Mouse (Mus musculus) WW6 (cell line): ENCODE measurements around the gene C2cd5.

Experiments used
- DNase-seq: peaks from one replicate; pipeline ENCODE4 v3.0.0-alpha.2; 2013; ENCODE audit warnings: low read depth, low spot score

Gene C2cd5

DNA sequence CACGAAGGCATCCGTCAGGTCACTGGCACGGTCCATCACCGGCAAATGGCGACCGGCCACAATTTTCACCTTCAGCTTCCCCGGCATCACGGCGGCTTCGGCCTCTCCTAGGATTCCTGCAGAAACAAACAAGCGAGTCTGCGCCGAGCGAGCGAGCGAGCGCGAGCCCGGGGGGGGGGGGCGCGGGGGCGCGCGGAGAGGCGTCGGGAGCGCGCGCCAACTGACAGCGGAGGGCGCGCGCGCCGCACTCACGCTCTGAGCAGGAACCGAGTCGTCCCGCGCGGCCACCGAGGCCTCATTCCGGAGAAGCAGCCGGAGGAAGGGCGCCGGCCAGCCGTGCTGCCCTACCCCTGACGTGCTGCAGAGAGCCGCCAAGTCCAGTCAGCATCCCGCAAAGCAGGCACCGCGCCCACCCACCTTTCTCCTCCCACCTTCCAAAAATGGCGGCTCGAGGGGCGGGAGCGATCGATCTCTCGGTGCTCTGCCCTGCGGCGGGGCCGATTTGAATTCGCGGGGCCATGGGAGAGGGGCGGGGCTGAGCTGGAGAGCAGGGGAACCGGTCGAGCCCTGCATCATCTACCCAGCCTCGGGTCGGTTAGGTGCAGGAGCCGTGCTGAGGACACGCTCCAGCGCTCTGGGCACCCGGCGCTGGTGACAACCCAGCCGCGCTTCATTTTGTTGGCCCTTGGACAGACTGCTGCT, at the start of gene C2cd5:
Gene C2cd5, minus strand, starts transcription at position 461 of the 702 bp plus-strand sequence.
- DNase-seq, result peak; percentile 97

- DNase-seq, result no peak
Measured at GRCm38 (mm10) chr6:143148868-143149267, 48.9 kb upstream of the C2cd5 start.

DNA sequence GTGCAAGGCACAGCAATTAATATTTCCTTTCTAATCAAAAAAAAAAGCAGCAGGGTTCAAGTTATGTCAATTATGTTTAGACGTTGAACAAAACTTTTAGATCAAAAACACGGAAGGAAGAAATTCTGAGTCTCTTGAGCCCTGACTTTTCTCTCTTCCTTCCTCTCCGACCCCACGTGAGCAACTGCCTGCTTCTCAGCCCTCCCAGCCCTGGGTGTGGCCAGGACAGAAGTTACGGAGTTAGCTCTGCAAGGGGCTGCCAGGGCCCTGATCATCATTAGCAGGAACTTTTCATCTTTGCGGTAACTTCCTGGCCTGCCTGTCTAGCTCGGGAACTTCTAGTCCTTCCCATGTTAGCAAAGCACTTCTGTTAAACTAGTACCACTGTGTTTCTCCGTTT, 46.8 kb upstream of the C2cd5 start:
- DNase-seq, result no peak

GRCm38 (mm10) chr6:143145051-143145450, 45.1 kb upstream of the C2cd5 start:
- no peak for DNase-seq

- no peak for DNase-seq
Measured at GRCm38 (mm10) chr6:143144556-143144955, 44.6 kb upstream of the C2cd5 start.

- DNase-seq, result no peak
Measured at GRCm38 (mm10) chr6:143143775-143144273, 43.9 kb upstream of the C2cd5 start.

DNA sequence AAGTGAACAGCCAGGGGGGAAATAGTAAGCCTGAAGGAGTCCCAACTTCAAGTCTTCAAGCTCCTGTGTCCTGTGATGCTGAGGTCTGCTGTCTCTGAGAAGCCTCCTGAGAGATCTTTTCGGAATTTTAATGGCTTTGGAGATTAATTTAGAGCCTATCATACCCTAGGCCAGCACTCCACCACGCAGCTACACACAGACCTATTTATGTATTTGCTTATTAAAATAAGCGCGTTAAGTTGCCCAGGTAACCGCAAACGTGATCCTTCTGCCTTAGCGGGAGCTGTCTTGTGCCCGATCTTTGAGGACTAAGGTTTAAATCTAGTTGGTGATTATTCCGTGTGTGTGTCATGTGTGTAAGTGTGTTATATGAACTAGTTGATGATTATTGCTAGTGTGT, 43.4 kb upstream of the C2cd5 start:
- DNase-seq, result no peak

- DNase-seq, result no peak
Measured at GRCm38 (mm10) chr6:143142861-143143260, 42.9 kb upstream of the C2cd5 start.

- peak; percentile 92 for DNase-seq
Measured at GRCm38 (mm10) chr6:143141624-143142592, 42.0 kb upstream of the C2cd5 start.

DNA sequence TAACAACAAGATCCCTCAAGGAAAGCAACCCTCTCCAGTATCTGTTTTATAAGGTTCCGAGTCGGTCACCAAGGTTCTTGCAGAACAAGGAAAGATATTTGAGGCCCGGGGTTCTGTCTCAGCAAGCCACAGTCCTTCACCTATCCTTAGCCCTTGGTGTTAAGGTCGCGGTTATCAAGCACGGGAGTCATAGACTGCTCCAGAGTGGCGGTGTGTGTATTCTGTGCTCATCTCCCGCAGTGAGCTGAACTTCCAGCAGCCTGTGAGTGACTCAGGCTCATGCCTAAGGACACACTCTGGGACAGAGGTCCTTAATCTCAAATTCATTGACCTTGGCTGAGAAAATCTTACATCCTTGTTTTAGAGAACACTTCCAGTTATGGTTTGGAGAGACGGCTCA, 40.9 kb upstream of the C2cd5 start:
- DNase-seq, result peak; percentile 69

GRCm38 (mm10) chr6:143139417-143139816, 39.5 kb upstream of the C2cd5 start:
- DNase-seq, result no peak

GRCm38 (mm10) chr6:143137341-143137740, 37.4 kb upstream of the C2cd5 start:
- DNase-seq, result no peak

GRCm38 (mm10) chr6:143136688-143137087, 36.7 kb upstream of the C2cd5 start:
- no peak for DNase-seq

GRCm38 (mm10) chr6:143135097-143135496, 35.2 kb upstream of the C2cd5 start:
- no peak for DNase-seq

DNA sequence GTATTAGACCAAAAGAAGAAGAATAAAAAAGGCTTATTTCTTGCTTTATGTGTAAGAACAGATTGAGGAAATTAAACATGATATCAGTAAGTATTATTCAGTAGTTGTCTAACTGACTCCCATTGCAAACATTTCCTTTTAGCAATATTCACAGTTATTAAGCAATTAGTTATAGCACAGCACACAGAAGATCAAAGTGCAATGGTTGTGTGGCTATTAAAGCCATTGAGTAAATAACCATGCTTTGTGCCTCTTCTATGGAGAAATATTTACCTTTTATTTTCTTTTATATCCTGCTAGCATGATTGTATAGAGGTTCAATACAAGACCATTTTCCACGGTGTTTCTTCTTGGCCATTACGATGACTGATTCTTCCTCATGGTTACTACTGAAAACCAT, 33.2 kb upstream of the C2cd5 start:
- no peak for DNase-seq

- DNase-seq, result no peak
Measured at GRCm38 (mm10) chr6:143131895-143132652, 32.1 kb upstream of the C2cd5 start.

DNA sequence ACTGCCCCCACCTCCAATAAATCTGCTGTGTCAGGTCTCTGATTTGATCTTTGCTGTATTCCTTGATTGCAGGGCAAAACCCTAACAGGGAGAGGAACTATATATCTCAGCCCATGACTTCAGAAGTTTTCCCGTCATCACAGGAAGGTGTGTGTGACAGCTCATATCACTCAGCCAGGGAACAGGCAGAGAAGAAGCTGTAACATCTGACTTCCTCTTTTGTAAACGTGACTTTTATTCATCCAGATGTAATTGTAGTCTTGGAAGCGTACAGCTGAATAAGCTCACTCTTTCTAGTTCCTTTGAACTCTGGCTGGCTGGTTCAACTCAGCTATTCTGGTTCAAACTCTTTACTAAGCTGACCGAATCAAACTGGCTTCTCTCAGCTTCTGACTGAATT, 30.5 kb upstream of the C2cd5 start:
- no peak for DNase-seq

DNA sequence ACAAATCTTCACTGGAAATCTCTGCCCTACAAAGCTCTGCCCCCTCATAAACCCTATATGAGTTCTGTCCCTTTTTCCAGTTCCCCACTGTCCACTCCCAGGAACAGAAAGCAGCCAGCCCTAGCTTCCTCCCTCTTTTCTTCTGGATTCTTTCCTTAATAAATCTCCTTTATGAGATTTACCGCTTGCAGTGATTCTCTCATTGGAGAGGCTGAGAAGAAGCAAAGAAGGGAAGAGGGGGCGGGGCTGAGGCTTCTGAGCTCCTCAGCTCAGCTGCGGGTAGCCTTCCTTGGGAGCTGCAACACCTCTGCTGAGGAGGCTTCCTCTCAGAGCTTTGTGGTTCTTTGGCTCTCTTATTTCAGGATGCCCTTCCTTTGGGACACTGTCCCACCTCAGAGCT, 30.0 kb upstream of the C2cd5 start:
- no peak for DNase-seq

- DNase-seq, result peak; percentile 92
Measured at GRCm38 (mm10) chr6:143129466-143129865, 29.5 kb upstream of the C2cd5 start.

DNA sequence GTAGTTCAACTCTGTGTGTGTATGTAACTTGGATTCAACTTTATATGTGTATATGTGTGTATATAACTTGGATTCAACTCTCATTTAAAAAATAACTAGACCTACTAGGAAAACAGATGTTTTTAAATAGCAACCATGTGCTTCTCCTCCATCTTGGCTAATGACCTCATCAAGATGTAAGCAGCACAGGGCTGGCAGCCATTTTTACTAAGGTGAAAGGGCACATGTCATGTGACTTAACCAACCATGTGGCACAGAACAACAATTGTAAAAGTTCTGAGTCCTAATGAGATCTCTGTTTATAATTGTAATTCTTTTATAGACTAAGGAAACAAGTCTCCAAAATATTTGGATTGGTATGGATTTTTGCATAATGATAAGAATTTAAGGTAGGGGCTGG, 25.8 kb upstream of the C2cd5 start:
- no peak for DNase-seq

GRCm38 (mm10) chr6:143119325-143119724, 19.4 kb upstream of the C2cd5 start:
- no peak for DNase-seq

- no peak for DNase-seq
Measured at GRCm38 (mm10) chr6:143116779-143117178, 16.8 kb upstream of the C2cd5 start.
